Mouse (Mus musculus): ENCODE measurements around the gene Slc35b1.
A peak's percentile ranks its signal among the peaks of the same experiment; 100 is the strongest.

Gene Slc35b1

DNA sequence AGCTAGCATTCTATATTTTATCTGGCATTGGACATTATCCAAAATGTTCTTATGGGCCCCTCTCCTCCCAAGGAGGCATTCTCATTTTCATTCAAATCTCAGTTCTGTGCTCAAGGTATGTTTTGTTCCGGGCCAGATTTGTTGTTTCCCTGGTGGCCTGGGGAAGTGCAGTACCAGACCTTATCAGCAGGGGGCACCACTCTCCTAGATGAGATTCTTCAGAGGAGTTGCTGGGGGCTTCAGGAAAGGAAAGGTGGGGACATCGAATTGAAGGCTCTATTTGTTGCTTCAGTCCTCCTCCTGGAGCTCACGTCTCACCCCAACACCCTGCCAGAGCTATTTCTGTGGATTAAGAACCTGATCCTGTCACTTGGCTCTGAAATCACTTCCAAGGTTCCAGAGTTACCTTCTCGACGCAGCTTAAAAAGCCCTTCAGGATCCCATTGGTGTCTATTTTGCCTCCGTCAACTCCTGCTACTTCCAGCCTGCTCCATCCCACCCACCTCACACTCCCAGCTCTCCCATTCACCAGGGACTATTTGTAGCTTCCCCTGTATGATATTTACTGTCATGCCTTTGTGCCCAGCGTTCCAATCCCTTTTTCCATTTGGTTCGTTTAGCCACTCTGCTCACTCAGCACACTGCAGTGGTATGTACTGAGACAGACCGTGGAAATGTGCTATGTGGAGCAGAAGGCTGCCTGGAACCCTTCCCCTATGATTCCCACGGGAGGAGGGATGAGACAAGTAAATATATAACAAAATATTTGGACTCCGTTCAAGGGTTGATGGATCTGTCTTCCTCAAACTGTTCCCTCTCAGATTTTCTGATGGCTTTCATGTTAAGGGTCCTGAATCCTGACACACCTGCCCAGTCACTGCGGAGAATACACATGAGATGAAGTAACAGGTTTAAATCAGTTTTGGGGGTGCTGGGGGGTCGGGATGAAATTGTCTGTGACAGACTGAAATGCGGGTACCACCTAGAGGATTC, 13.6 kb downstream of the Slc35b1 start:
- no peak for TF ChIP-seq GATA4 (IDR thresholded peaks at IDR 0.05; ENCODE audit: insufficient replicate concordance, low read length)

DNA sequence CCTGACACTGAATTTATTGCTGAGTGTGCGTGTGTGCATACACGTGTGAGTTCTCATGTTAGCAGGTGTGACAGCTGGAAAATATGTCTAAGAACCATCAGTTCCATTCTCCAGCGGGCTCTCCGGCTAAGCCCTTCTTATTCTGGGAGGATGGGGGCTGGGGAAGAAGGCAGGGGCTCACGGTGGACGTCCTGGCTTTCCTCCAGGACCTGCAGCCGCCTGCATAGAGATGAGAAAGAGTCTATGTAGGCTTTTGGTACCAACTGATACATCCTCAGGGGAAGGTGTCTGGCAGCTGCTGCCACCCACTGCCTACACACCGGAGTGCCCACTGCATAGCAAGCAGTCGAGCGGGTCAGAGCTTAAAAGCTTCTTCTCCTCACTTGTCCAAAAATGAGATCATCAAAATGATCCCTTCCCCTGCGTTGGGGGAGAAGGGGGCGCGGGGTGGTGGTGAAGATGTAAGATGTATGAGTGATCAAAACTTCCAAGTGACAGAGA, 15.1 kb downstream of the Slc35b1 start:
- TF ChIP-seq GATA4 (IDR thresholded peaks at IDR 0.05; ENCODE audit: insufficient replicate concordance, low read length), result no peak

DNA sequence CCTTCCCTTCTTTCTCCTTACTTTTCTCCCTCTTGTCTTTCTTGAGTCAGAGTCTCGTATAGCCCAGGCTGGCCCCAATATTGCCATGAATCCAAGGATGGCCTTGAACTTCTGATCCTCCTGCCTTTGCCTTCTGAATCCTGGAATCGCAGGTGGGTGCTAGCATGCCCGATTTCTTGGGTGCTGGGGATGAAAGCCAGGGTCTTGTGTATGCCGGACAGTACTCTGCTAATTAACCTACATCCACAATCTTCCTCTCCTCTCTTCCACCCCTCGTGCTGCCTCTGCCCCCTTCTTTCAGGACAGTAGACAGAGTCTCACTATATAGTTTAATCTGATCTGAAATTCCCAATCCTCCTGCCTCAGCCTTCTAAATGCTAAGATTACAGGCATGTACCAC, 17.1 kb downstream of the Slc35b1 start:
- TF ChIP-seq GATA4 (IDR thresholded peaks at IDR 0.05; ENCODE audit: insufficient replicate concordance, low read length), result no peak

DNA sequence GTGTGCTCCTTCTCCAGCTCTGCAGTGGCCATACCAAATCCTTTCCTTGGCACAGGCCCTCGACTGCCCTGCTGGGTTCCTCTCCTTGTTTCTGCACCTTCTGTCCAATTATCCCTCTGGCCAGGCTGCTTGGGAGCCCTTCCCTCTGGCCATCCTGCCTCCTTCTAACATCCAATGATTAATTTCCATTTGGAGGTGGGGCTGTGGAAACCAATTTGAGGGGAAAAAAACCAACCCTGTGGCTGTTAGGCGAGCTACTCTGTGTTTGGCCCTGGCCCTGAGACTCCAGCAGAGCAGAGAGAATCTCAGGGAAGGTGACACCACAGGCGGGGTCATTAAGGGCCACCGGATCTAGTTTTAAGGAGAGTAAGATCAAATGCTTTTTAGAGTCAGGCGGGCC, 17.7 kb downstream of the Slc35b1 start:
- no peak for TF ChIP-seq GATA4 (IDR thresholded peaks at IDR 0.05; ENCODE audit: insufficient replicate concordance, low read length)

- TF ChIP-seq GATA4 (IDR thresholded peaks at IDR 0.05; ENCODE audit: insufficient replicate concordance, low read length), result no peak
These were observed 18.2 kb downstream of the Slc35b1 start for GRCm38 (mm10) chr11:95402658-95403101.

DNA sequence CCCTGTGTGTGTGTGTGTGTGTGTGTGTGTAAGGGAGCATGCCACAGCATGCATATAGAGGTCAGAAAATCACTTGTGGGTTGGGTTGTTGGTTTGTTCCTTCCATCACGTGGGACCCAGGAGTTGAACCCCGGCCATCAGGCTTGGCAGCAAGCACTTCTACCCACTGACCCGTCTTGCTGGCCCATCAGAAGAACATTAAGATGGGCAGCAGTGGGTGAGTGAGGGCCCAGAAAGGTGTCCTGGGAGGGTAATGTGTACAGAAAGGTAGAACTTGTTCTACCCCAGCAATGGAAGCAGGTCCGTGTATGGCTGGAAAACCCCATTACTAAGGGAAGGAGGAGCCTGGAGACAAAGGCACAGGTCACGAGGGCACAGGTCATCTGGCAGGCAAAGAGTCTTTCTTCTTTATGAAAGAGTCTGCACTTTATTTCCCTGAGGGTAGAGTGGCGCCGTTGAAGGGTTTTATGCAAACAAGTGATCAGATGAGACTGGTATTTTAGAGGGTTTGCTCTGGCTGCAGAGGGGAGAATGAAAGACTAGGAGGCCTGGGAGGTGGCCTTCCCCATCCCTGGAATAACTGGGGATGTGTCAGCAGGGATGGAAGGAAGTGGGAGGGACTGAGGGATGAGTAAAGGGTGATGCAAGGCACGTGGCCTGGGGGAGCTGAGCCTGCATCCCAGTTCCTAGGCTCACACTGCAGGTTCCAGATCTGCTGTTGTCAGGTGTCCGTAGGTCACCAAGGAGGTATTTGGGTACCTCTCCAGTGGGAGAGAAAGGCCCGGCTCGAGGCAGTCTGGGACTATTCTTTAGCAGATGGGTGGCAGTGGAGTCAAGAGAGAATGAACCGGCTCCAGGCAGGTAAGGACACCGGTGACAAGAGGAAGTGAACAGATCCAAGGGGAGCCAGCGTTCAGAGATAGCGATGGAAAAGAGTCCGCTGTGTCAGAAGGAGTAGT, 19.2 kb downstream of the Slc35b1 start:
- no peak for TF ChIP-seq GATA4 (IDR thresholded peaks at IDR 0.05; ENCODE audit: insufficient replicate concordance, low read length)

GRCm38 (mm10) chr11:95405771-95406170, 21.3 kb downstream of the Slc35b1 start:
- no peak for TF ChIP-seq GATA4 (IDR thresholded peaks at IDR 0.05; ENCODE audit: insufficient replicate concordance, low read length)

- no peak for TF ChIP-seq GATA4 (IDR thresholded peaks at IDR 0.05; ENCODE audit: insufficient replicate concordance, low read length)
These were observed 25.1 kb downstream of the Slc35b1 start for GRCm38 (mm10) chr11:95409450-95410112.

DNA sequence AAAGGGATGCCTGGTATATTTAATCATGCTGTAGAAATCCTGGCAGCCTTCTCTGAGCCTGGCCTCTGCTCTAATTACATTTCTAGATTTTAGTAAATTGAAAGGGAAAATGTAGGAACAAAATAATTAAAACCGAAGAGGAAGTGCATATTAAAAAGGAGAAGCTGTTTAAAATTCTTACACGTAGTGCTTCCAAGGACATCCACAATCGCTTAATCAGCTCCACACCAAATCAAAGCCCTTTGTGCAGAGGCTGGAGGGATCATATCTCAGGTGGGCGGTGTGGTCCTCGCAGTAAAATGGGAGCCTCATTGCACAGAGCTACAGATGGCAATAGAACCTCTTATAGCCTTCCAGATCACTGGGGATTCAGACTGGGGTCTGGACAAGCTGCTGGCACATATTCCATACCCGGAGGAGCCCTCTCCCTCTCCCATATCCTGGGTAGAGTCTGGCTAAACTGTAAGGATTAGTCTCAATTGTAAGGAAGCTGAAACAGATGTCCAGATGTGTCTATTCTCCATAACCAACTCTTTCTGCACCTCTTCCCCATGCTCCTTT, 27.0 kb downstream of the Slc35b1 start:
- TF ChIP-seq GATA4 (IDR thresholded peaks at IDR 0.05; ENCODE audit: insufficient replicate concordance, low read length), result no peak

GRCm38 (mm10) chr11:95412615-95413014, 28.1 kb downstream of the Slc35b1 start:
- 0 out of 2 replicates have a peak, but pooled peaks have one; percentile 9 for TF ChIP-seq GATA4 (IDR thresholded peaks at IDR 0.05; ENCODE audit: insufficient replicate concordance, low read length)

- TF ChIP-seq GATA4 (IDR thresholded peaks at IDR 0.05; ENCODE audit: insufficient replicate concordance, low read length), result 0 out of 2 replicates have a peak, but pooled peaks have one; percentile 12
These were observed 29.4 kb downstream of the Slc35b1 start, which contains the start of gene Spop for GRCm38 (mm10) chr11:95413641-95414535. Spop (plus strand) TSS chr11:95414080.

- no peak for TF ChIP-seq GATA4 (IDR thresholded peaks at IDR 0.05; ENCODE audit: insufficient replicate concordance, low read length)
These were observed 30.2 kb downstream of the Slc35b1 start for GRCm38 (mm10) chr11:95414536-95415161.

- no peak for TF ChIP-seq GATA4 (IDR thresholded peaks at IDR 0.05; ENCODE audit: insufficient replicate concordance, low read length)
These were observed 31.4 kb downstream of the Slc35b1 start for GRCm38 (mm10) chr11:95415931-95416330.
